Mouse (Mus musculus) brain, embryonic 18.5 days (tissue): ENCODE data around the gene Gm49661.
A peak's percentile ranks its signal among the peaks of the same experiment; 100 is the strongest.

ENCODE experiments used
- DNase-seq: peaks from one replicate; pipeline ENCODE4 v3.0.0-alpha.2; 2012; ENCODE audit warnings: low read depth, low spot score

The Gm49661 gene

GRCm38 (mm10) chr8:84984294-84985048, 15.2 kb upstream of the Gm49661 start:
- no peak for DNase-seq

DNA sequence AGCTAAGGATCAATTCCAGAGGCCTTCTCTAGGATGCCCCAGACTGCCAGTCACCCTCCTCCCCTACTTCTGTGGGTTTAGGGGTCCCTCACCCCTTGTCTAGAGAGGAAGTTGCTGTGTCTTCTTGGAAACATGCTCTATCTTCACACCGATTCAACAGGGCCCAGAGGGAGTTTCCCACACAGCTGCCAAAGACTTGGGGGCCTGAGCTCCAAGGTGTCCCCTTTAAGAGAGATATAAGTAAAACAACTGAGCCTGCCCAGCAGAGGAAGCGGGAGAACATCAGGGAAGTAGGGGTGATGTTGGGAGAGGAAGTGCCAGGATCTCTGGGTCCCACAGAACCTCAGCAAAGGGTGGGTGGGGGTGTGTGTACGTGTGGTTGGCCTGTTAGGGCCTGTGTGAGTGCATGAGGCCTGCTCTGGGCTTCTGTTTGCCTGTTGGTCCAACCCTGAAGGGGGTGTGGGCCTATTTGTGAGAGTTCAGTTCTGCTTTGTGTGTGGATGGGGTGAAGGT, 13.3 kb upstream of the Gm49661 start:
- no peak for DNase-seq

DNA sequence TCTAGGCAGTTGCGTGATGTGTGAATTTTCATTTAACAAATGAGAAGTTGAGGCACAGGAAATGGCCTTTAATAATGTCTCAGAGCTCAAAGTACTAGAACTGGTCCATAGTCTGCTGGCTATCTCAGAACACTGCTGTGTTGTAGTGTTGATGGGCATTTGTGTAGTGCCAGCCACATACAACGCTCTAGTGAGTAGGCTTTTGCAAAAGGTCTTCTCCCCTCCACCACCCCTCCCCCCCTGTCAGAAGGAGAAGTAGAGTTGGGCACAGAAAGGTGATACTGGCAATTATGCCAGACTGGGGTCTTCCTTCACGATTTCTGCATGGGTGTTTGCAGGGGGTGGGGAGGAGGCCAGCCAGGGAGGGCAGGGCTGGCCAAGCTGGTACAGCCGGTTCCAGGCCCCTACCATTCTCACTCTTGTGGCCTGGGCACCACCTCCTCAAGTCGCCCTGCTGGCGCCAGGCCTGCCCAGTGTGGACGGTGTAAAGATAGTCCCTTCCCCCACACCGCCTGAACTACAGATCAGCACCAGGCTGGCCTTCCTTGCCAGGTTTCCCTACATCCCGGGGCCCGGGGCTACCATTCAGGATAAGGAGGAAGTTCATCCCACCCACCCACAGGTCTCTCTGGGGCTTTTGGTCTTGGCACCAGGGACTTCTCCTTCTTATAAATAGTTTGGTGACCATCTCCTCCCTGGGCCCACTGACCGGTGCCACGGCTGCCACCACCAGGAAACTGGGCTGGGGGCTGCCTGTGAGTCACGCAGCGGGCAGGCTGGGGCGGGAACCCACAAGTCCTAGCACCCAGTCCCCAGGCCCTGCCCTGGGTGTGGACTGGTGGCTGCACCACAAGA, 12.6 kb upstream of the Gm49661 start:
- DNase-seq: no peak

DNA sequence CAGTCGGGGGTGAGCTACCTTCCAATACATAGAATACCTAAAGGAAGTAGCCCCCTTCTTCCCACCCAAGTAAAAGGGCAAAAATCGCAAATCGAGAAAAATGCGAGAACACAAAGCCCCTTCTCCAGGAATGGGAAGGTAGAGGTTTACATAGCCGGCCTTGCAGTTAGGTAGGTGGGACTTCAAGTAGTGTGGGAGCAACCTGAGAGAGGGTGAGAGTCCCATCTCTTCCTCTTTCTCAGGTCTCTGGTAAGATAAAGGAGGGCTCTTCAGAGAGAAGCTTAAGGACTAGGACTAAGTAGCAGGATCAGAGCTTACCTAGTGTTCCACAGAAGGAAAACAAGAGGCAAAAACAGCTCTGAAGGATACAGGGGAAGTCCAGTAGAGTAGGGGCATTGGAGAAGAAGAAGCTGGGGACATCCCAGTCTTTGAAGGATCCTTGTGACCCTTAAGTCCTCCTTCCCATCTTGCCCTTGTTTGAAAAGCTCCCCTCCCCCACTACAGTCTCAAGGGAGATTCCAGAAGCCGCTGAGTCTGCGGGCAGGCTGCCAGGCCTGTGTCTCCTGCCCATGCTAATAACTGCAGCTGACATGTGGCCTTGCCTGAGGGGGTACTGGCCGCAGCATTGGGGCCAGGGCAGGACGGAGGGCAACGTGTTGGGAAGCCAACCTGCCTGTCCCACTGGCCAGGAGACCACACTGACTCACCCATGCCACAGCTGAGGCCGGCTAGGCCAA, 11.6 kb upstream of the Gm49661 start:
- DNase-seq: no peak

GRCm38 (mm10) chr8:84979599-84980421, 10.6 kb upstream of the Gm49661 start:
- peak; percentile 82 for DNase-seq

DNA sequence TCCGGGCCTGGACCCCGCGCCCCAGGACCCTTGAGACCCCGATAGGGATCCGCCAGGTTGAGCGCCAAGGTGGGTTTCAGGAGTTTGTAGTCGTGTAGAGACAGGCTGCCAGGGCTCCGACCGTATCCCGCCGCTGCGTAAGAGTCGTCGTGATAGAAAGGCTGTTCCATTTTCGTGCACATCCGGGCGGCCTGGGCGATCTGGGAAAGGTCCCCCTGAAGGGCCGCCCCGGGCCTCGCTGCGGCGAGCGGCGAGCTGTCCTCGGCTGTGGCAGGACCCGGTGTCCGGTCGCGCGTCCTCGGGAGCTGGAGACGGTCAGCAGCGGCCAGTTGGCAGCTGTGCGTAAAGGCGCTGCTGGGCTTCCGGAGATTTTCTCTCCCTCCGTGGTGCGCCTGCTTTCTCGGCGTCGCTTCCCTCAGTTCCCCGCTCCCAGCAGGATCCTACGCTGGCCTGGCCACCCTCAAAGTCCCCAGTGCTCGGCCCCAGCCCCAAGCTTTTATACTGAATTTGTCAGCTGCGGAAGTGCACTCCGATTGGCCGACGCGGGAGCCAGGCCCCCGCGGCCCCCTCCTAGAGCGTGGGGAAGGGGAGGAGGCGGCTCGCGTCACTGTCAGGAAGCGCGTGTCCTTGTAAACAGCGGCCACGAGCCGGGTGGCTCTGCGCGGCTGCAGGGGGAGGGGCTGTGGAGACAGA, 9.2 kb upstream of the Gm49661 start, which contains the start of gene Junb:
Junb (minus strand) TSS at position 471 of the 693 bp plus-strand sequence.
- DNase-seq: no peak

- DNase-seq: no peak
Measured at GRCm38 (mm10) chr8:84977435-84978247, 8.4 kb upstream of the Gm49661 start.

DNA sequence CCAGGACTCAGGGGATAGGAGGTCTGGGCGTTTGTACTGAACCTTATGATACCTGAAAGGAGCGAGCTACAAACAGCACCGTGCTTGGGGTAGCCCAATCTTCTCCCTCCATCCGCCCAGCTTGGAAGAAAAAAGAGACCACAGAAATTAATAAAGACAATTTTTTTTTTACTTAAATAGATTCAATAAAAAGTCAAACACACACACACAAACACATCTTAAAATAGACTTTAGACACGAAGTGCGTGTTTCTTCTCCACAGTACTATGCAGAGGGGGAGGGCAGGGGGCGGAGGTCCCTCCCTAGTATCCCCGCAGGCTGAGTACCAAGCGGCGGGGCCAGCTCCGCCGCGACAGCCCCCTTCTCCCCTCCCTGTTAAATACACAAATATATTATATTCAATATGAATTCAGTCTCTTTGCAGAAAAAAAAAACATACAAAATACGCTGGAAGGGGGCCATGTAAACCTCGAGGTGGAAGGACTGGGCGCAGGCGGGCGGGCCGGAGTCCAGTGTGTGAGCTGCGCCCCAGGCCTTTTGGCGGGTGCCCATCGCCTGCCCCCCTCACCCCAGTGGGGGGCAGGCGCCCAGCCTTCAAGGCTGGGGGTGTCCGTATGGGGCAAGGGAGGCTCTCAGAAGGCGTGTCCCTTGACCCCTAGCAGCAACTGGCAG, 7.7 kb upstream of the Gm49661 start:
- no peak for DNase-seq

- peak; percentile 73 for DNase-seq
Measured at GRCm38 (mm10) chr8:84976031-84976762, 7.0 kb upstream of the Gm49661 start.

DNA sequence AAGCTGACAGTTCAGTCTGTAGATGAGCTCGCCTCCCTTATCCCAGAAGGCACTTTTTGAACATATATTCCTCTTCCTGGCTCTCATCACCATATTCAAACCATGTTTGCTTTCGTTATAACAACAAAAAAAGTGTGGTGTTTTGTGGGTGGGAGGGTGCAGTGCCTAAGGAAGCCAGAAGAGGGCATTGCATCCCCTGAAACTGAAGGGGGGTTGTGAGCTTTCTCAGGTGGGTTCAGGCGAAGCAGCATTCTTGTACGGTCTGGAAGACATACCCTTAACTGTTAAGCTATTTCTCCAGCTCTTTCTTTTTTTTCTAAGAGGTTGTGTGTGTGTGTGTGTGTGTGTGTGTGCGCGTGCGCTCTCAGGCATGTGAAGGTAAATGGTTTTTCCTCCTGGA, 6.2 kb upstream of the Gm49661 start:
- no peak for DNase-seq

GRCm38 (mm10) chr8:84974543-84975142, 5.4 kb upstream of the Gm49661 start:
- no peak for DNase-seq

DNA sequence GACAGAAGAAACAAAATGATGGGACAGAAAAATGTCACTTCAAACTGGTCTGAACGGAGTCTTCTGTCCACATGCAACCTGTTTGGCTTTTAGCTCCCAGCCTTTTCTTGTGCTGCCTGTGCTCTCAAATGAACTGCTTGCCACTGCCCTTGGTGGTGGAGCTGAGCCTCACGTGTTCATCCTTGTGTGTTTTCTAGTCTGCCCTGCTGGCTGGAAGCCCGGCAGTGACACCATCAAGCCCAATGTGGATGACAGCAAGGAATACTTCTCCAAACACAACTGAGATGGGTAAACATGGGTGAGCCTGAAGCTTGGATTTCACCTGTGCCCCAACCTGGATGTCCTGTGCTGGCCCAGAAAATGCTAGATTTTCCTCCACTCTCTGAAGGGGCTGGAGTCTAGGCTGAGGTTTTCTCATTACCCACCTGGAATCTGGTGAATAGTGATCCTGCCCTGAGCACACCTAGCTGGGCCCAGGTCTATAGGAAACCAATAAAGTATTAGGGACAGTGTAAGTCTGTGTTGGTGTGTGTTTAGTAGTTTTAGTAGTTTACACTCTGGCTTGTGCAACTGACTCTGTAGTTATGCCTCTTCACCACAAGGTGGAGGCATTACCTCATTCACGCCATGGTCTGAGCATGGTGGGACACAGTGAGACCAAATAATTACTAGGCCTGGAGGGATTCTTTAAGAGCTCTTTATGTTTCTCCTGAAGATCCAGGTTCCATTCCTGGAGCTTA, 4.7 kb upstream of the Gm49661 start:
- no peak for DNase-seq

DNA sequence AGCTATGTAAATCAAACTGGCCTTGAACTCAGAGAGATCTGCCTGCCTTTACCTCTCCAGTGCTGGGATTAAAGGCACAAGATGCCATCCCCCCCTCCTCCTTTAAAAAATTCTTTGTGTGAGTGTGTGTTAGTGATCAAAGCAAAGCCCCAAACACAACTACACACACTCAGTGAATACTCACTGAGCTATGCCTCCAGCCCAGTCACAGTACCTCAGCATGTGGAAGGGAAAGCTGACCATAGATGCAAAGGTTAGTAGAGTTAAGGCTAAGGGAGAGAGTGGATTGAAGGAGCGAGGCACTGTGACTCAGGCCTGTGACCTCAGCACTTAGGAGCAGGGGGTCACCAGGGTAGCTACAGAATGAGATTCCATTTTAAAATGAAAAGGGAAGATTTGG, 3.8 kb upstream of the Gm49661 start:
- DNase-seq: no peak

- DNase-seq: no peak
Measured at GRCm38 (mm10) chr8:84970913-84971312, 1.7 kb upstream of the Gm49661 start.

GRCm38 (mm10) chr8:84970135-84970790, 1.0 kb upstream of the Gm49661 start:
- no peak for DNase-seq

- no peak for DNase-seq
Measured at GRCm38 (mm10) chr8:84968650-84969049, 583 bp downstream of the Gm49661 start.
